Mouse (Mus musculus): Measurements from ENCODE around the gene 4930453N24Rik. TPM values are rescaled to one million over a fixed set of nuclear protein-coding genes. Genes with fewer than 3 reads are reported as not detected.

4930453N24Rik gene
- total RNA-seq (2022), result 10 to 100 TPM; 20.6 to 25.9 (median 23.7) TPM

GRCm38 (mm10) chr16:64770521-64771430 lies at the start of gene 4930453N24Rik:
TSS of gene 4930453N24Rik (minus strand) at chr16:64771161.
- peak; percentile 84 for DNase-seq (ENCODE audit: low spot score)

- DNase-seq (ENCODE audit: low spot score), result no peak
Observed at GRCm38 (mm10) chr16:64817094-64817765, 46.3 kb upstream of the 4930453N24Rik start.

GRCm38 (mm10) chr16:64803041-64803440 lies 32.1 kb upstream of the 4930453N24Rik start:
- DNase-seq (ENCODE audit: low spot score), result no peak

- DNase-seq (ENCODE audit: low spot score), result no peak
Observed at GRCm38 (mm10) chr16:64801638-64802037, 30.7 kb upstream of the 4930453N24Rik start.

GRCm38 (mm10) chr16:64800393-64800792 lies 29.4 kb upstream of the 4930453N24Rik start:
- DNase-seq (ENCODE audit: low spot score), result no peak

- DNase-seq (ENCODE audit: low spot score), result no peak
Observed at GRCm38 (mm10) chr16:64794802-64795201, 23.8 kb upstream of the 4930453N24Rik start.

- no peak for DNase-seq (ENCODE audit: low spot score)
Observed at GRCm38 (mm10) chr16:64789706-64790105, 18.7 kb upstream of the 4930453N24Rik start.

- DNase-seq (ENCODE audit: low spot score), result no peak
Observed at GRCm38 (mm10) chr16:64775516-64775915, 4.6 kb upstream of the 4930453N24Rik start.

- no peak for DNase-seq (ENCODE audit: low spot score)
Observed at GRCm38 (mm10) chr16:64771431-64771818, 464 bp upstream of the 4930453N24Rik start.

GRCm38 (mm10) chr16:64766696-64767300 lies 4.2 kb downstream of the 4930453N24Rik start:
- no peak for DNase-seq (ENCODE audit: low spot score)

- DNase-seq (ENCODE audit: low spot score), result no peak
Observed at GRCm38 (mm10) chr16:64759245-64759626, 11.7 kb downstream of the 4930453N24Rik start.

- peak; percentile 38 for DNase-seq (ENCODE audit: low spot score)
Observed at GRCm38 (mm10) chr16:64758561-64759244, 12.3 kb downstream of the 4930453N24Rik start.

- DNase-seq (ENCODE audit: low spot score), result no peak
Observed at GRCm38 (mm10) chr16:64757666-64758400, 13.1 kb downstream of the 4930453N24Rik start.

GRCm38 (mm10) chr16:64756321-64756720 lies 14.6 kb downstream of the 4930453N24Rik start:
- no peak for DNase-seq (ENCODE audit: low spot score)

GRCm38 (mm10) chr16:64754743-64755139 lies 16.2 kb downstream of the 4930453N24Rik start:
- no peak for DNase-seq (ENCODE audit: low spot score)

- no peak for DNase-seq (ENCODE audit: low spot score)
Observed at GRCm38 (mm10) chr16:64753990-64754742, 16.8 kb downstream of the 4930453N24Rik start.

- no peak for DNase-seq (ENCODE audit: low spot score)
Observed at GRCm38 (mm10) chr16:64748237-64748636, 22.7 kb downstream of the 4930453N24Rik start.

- DNase-seq (ENCODE audit: low spot score), result no peak
Observed at GRCm38 (mm10) chr16:64745089-64745488, 25.9 kb downstream of the 4930453N24Rik start.

- DNase-seq (ENCODE audit: low spot score), result no peak
Observed at GRCm38 (mm10) chr16:64737289-64737688, 33.7 kb downstream of the 4930453N24Rik start.

All from heart, adult 8-10 months (tissue).